Mouse (Mus musculus) neural tube, embryonic 11.5 days (tissue): Measurements from ENCODE around the gene Capn13. TPM values are rescaled to one million over a fixed set of nuclear protein-coding genes. Genes with fewer than 3 reads are reported as not detected.

Source experiments
- ATAC-seq: fragments of 200-750 bp; cut with Nextera tagmentation; 2 replicates; pipeline ENCODE4 v1.8.0; 2017; ENCODE audit warnings: moderate number of reproducible peaks, mild to moderate bottlenecking, moderate TSS enrichment, moderate library complexity; ENCODE audit not compliant: insufficient read depth, low FRiP score, low TSS enrichment
- DNase-seq: peaks from one replicate; pipeline ENCODE4 v3.0.0-alpha.2; 2015; ENCODE audit warnings: low spot score
- H3K27ac ChIP-seq: fragments of 300-500 bp; sonication (generic); 2 replicates; pipeline ENCODE4 v1.5.1; 2014; ENCODE audit warnings: low read depth, mild to moderate bottlenecking, low read length
- H3K27me3 ChIP-seq: fragments of 300-500 bp; sonication (generic); 2 replicates; pipeline ENCODE4 v1.6.1; 2014; ENCODE audit warnings: mild to moderate bottlenecking, low read length, mixed read lengths; ENCODE audit not compliant: control insufficient read depth, insufficient read depth
- H3K36me3 ChIP-seq: fragments of 300-500 bp; sonication (generic); 2 replicates; pipeline ENCODE4 v1.6.1; 2014; ENCODE audit warnings: mild to moderate bottlenecking, low read length, moderate library complexity, mixed read lengths; ENCODE audit not compliant: control insufficient read depth, insufficient read depth
- H3K4me1 ChIP-seq: fragments of 300-500 bp; sonication (generic); 2 replicates; pipeline ENCODE4 v1.6.1; 2014; ENCODE audit warnings: low read length, mixed read lengths; ENCODE audit not compliant: control insufficient read depth, insufficient read depth
- H3K4me2 ChIP-seq: fragments of 300-500 bp; sonication (generic); 2 replicates; pipeline ENCODE4 v1.6.1; 2014; ENCODE audit warnings: low read depth, mild to moderate bottlenecking, moderate library complexity
- H3K4me3 ChIP-seq: fragments of 300-500 bp; sonication (generic); 2 replicates; pipeline ENCODE4 v1.5.1; 2014; ENCODE audit warnings: low read depth, low read length
- H3K9ac ChIP-seq: fragments of 300-500 bp; sonication (generic); 2 replicates; pipeline ENCODE4 v1.6.1; 2014; ENCODE audit warnings: mild to moderate bottlenecking, low read length
- H3K9me3 ChIP-seq: fragments of 300-500 bp; sonication (generic); 2 replicates; pipeline ENCODE4 v1.6.1; 2016; ENCODE audit warnings: low read length; ENCODE audit not compliant: control insufficient read depth
- WGBS: fragments of 180-500 bp; shearing (Covaris S2); extraction: QIAGEN DNeasy Blood & Tissue Kit; methylation state at CpG from one replicate; pipeline ENCODE4 v1.1.7; 2014; 5-methylcytosine and 5-hydroxymethylcytosine counted together
- polyA plus RNA-seq: library from polyadenylated mRNA; unstranded; fragments of >200 nt; fragmentation: Nextera tagmentation; extraction: Ambion mirVana; gene quantifications from 2 replicates; pipeline ENCODE4 v1.2.1, GENCODE M21; 2014

Capn13 gene
- polyA plus RNA-seq, 1 experiment from 2014 or later = 0.15 TPM

- Histone ChIP-seq H3K4me3 (no peak overlapping the region), H3K27me3 (no peaks in the 10 kb centered on the region), H3K36me3 (no peaks in the 10 kb centered on the region), H3K27ac (no peak overlapping the region), H3K9ac (no peak overlapping the region), H3K4me1 (no peaks in the 10 kb centered on the region), H3K9me3 (no peaks in the 10 kb centered on the region), H3K4me2 (no peak overlapping the region)
- no peak for DNase-seq
- 88% methylated on average over 3 of the region's 3 CpGs for WGBS
- ATAC-seq = no peak
These were observed 19.0 kb downstream of the Capn13 start for GRCm38 (mm10) chr17:73381681-73382080.

- WGBS = 84% methylated on average over 7 of the region's 7 CpGs
- Histone ChIP-seq H3K27me3 (no peaks in the 10 kb centered on the region), H3K9ac (no peak overlapping the region), H3K4me1 (no peaks in the 10 kb centered on the region), H3K9me3 (no peaks in the 10 kb centered on the region), H3K4me2 (no peak overlapping the region), H3K36me3 (no peaks in the 10 kb centered on the region), H3K4me3 (no peak overlapping the region), H3K27ac (no peak overlapping the region)
- ATAC-seq (no peak), DNase-seq (no peak)
These were observed 22.7 kb downstream of the Capn13 start for GRCm38 (mm10) chr17:73377778-73378484.

- no peak for ATAC-seq
- DNase-seq = no peak
- Histone ChIP-seq H3K4me1 (no peaks in the 10 kb centered on the region), H3K4me3 (no peak overlapping the region), H3K27ac (no peak overlapping the region), H3K4me2 (no peak overlapping the region), H3K36me3 (no peaks in the 10 kb centered on the region), H3K9me3 (no peaks in the 10 kb centered on the region), H3K9ac (no peak overlapping the region), H3K27me3 (no peaks in the 10 kb centered on the region)
- 37% methylated on average over 3 of the region's 3 CpGs for WGBS
These were observed 33.3 kb downstream of the Capn13 start for GRCm38 (mm10) chr17:73367334-73367733.

- ATAC-seq (no peak), DNase-seq (no peak)
- no peak overlapping the region for H3K4me3 ChIP-seq
- no peaks in the 10 kb centered on the region for H3K9me3 ChIP-seq
- WGBS = 50% methylated on average over 5 of the region's 5 CpGs
- no peak overlapping the region for H3K4me2 ChIP-seq
- H3K27ac ChIP-seq = no peak overlapping the region
- H3K36me3 ChIP-seq = no peaks in the 10 kb centered on the region
- no peaks in the 10 kb centered on the region for H3K27me3 ChIP-seq
- H3K4me1 ChIP-seq = peaks cover 4% of the 10 kb centered on the region; the same call in 1 of the 2 replicates
- H3K9ac ChIP-seq = no peak overlapping the region
These were observed 39.6 kb downstream of the Capn13 start for GRCm38 (mm10) chr17:73361054-73361453.

- H3K27ac ChIP-seq = no peak overlapping the region
- no peak overlapping the region for H3K4me2 ChIP-seq
- H3K4me1 ChIP-seq = no peaks in the 10 kb centered on the region
- H3K27me3 ChIP-seq = no peaks in the 10 kb centered on the region
- no peak overlapping the region for H3K9ac ChIP-seq
- H3K9me3 ChIP-seq = no peaks in the 10 kb centered on the region
- H3K4me3 ChIP-seq = no peak overlapping the region
- WGBS = 83% methylated on average over 6 of the region's 6 CpGs
- DNase-seq (no peak), ATAC-seq (no peak)
- H3K36me3 ChIP-seq = no peaks in the 10 kb centered on the region
These were observed 56.9 kb downstream of the Capn13 start for GRCm38 (mm10) chr17:73343632-73344390.

GRCm38 (mm10) chr17:73342673-73343072 lies 58.0 kb downstream of the Capn13 start:
- H3K4me1 ChIP-seq = no peaks in the 10 kb centered on the region
- ATAC-seq (no peak), DNase-seq (peak; percentile 13)
- 77% methylated on average over 14 of the region's 14 CpGs for WGBS
- no peak overlapping the region for H3K4me3 ChIP-seq
- no peak overlapping the region for H3K27ac ChIP-seq
- H3K36me3 ChIP-seq = no peaks in the 10 kb centered on the region
- H3K4me2 ChIP-seq = no peak overlapping the region
- no peaks in the 10 kb centered on the region for H3K9me3 ChIP-seq
- no peak overlapping the region for H3K9ac ChIP-seq
- no peaks in the 10 kb centered on the region for H3K27me3 ChIP-seq

- DNase-seq (no peak), ATAC-seq (no peak)
- H3K27ac ChIP-seq = no peak overlapping the region
- no peaks in the 10 kb centered on the region for H3K27me3 ChIP-seq
- peaks cover 4% of the 10 kb centered on the region for H3K4me1 ChIP-seq
- WGBS = 67% methylated on average over 5 of the region's 5 CpGs
- H3K36me3 ChIP-seq = no peaks in the 10 kb centered on the region
- no peak overlapping the region for H3K4me3 ChIP-seq
- H3K4me2 ChIP-seq = no peak overlapping the region
- H3K9me3 ChIP-seq = no peaks in the 10 kb centered on the region
- H3K9ac ChIP-seq = no peak overlapping the region
These were observed 71.6 kb downstream of the Capn13 start for GRCm38 (mm10) chr17:73329071-73329470.

- Histone ChIP-seq H3K9ac (no peak overlapping the region), H3K4me1 (peaks cover 4% of the 10 kb centered on the region), H3K27me3 (no peaks in the 10 kb centered on the region), H3K27ac (peak overlapping the region; percentile 1; the same call in 1 of the 2 replicates), H3K36me3 (no peaks in the 10 kb centered on the region), H3K4me3 (no peak overlapping the region), H3K4me2 (no peak overlapping the region), H3K9me3 (no peaks in the 10 kb centered on the region)
- WGBS = 0% methylated on average over 6 of the region's 6 CpGs
- ATAC-seq = peak; percentile 89
- DNase-seq = peak; percentile 70
These were observed 75.4 kb downstream of the Capn13 start for GRCm38 (mm10) chr17:73325314-73325713.

GRCm38 (mm10) chr17:73324732-73325131 lies 75.9 kb downstream of the Capn13 start:
- Histone ChIP-seq H3K27ac (peak overlapping the region; percentile 1; the same call in 1 of the 2 replicates), H3K36me3 (no peaks in the 10 kb centered on the region), H3K27me3 (no peaks in the 10 kb centered on the region), H3K4me1 (peaks cover 4% of the 10 kb centered on the region), H3K9me3 (no peaks in the 10 kb centered on the region), H3K4me3 (no peak overlapping the region), H3K4me2 (no peak overlapping the region), H3K9ac (no peak overlapping the region)
- 0 out of 2 replicates have a peak, but pooled peaks have one; percentile 22 for ATAC-seq
- 38% methylated on average over 6 of the region's 6 CpGs for WGBS
- no peak for DNase-seq
